Mouse (Mus musculus) forebrain, embryonic 16.5 days (tissue): Measurements from ENCODE around the gene Fam169a. TPM values are rescaled to one million over a fixed set of nuclear protein-coding genes. Genes with fewer than 3 reads are reported as not detected.
"Not testable (repeated sequence)": the region's sequence is repeated elsewhere in the genome, so short reads cannot be mapped to it uniquely, and the experiment has no call there.

Source experiments
- ATAC-seq: fragments of 200-750 bp; cut with Nextera tagmentation; 2 replicates; pipeline ENCODE4 v1.8.0; 2017; ENCODE audit warnings: mild to moderate bottlenecking, moderate library complexity
- H3K27ac ChIP-seq: fragments of 300-500 bp; sonication (generic); 2 replicates; pipeline ENCODE4 v1.5.1; 2014; ENCODE audit warnings: low read length, control low read depth
- H3K27me3 ChIP-seq: fragments of 300-500 bp; sonication (generic); replicated peaks from 2 replicates; pipeline ENCODE4 v1.6.1; 2014; ENCODE audit warnings: low read length; ENCODE audit not compliant: control insufficient read depth, insufficient read depth
- H3K36me3 ChIP-seq: fragments of 300-500 bp; sonication (generic); 2 replicates; pipeline ENCODE4 v1.6.1; 2014; ENCODE audit not compliant: control insufficient read depth, insufficient read depth
- H3K4me1 ChIP-seq: fragments of 300-500 bp; sonication (generic); replicated peaks from 2 replicates; pipeline ENCODE4 v1.6.1; 2014; ENCODE audit warnings: low read length; ENCODE audit not compliant: control insufficient read depth, insufficient read depth
- H3K4me2 ChIP-seq: fragments of 300-500 bp; sonication (generic); 2 replicates; pipeline ENCODE4 v1.6.1; 2014; ENCODE audit warnings: mild to moderate bottlenecking, low read length, control low read depth
- H3K4me3 ChIP-seq: fragments of 300-500 bp; sonication (generic); replicated peaks from 2 replicates; pipeline ENCODE4 v1.5.1; 2014; ENCODE audit warnings: mild to moderate bottlenecking, low read length, control low read depth
- H3K9ac ChIP-seq: fragments of 300-500 bp; sonication (generic); replicated peaks from 2 replicates; pipeline ENCODE4 v1.6.1; 2014; ENCODE audit warnings: low read depth, low read length, control low read depth
- H3K9me3 ChIP-seq: fragments of 300-500 bp; sonication (generic); 2 replicates; pipeline ENCODE4 v1.6.1; 2016; ENCODE audit warnings: low read length; ENCODE audit not compliant: control insufficient read depth
- WGBS: fragments of 180-500 bp; shearing (Covaris S2); extraction: QIAGEN DNeasy Blood & Tissue Kit; methylation state at CpG from one replicate; pipeline ENCODE4 v1.1.7; 2014; 5-methylcytosine and 5-hydroxymethylcytosine counted together
- polyA plus RNA-seq: library from polyadenylated mRNA; unstranded; fragments of >200 nt; fragmentation: Nextera tagmentation; extraction: Ambion mirVana; gene quantifications from 2 replicates; pipeline ENCODE4 v1.2.1, GENCODE M21; 2015

Fam169a gene
- polyA plus RNA-seq, 1 experiment from 2014 or later: 20.9 TPM

GRCm38 (mm10) chr13:97057817-97058216 is 9.3 kb upstream of the Fam169a start:
- no peak for ATAC-seq
- Histone ChIP-seq H3K4me3 (no peak overlapping the region), H3K4me1 (no peaks in the 10 kb centered on the region), H3K4me2 (no peak overlapping the region), H3K9ac (no peak overlapping the region), H3K36me3 (no peaks in the 10 kb centered on the region), H3K9me3 (no peaks in the 10 kb centered on the region), H3K27ac (no peak overlapping the region), H3K27me3 (no peaks in the 10 kb centered on the region)
- WGBS: 56% methylated on average over 4 of the region's 4 CpGs

- ATAC-seq: no peak
- Histone ChIP-seq H3K4me3 (no peak overlapping the region), H3K4me2 (no peak overlapping the region), H3K9ac (no peak overlapping the region), H3K27ac (no peak overlapping the region), H3K36me3 (no peaks in the 10 kb centered on the region), H3K9me3 (no peaks in the 10 kb centered on the region), H3K27me3 (no peaks in the 10 kb centered on the region), H3K4me1 (no peaks in the 10 kb centered on the region)
- WGBS: 91% methylated on average over 6 of the region's 6 CpGs
Measured at GRCm38 (mm10) chr13:97059746-97060145, 7.3 kb upstream of the Fam169a start.

- no peak overlapping the region for H3K4me3 ChIP-seq
- no peaks in the 10 kb centered on the region for H3K9me3 ChIP-seq
- no peak overlapping the region for H3K9ac ChIP-seq
- H3K27ac ChIP-seq: no peak overlapping the region
- 64% methylated on average over 2 of the region's 8 CpGs for WGBS
- ATAC-seq: no peak
- H3K36me3 ChIP-seq: no peaks in the 10 kb centered on the region
- H3K4me2 ChIP-seq: no peak overlapping the region
- H3K27me3 ChIP-seq: no peaks in the 10 kb centered on the region
- H3K4me1 ChIP-seq: no peaks in the 10 kb centered on the region
Measured at GRCm38 (mm10) chr13:97060331-97060730, 6.8 kb upstream of the Fam169a start.

GRCm38 (mm10) chr13:97062151-97062550 is 4.9 kb upstream of the Fam169a start:
- Histone ChIP-seq H3K9ac (no peak overlapping the region), H3K27ac (no peak overlapping the region), H3K36me3 (no peaks in the 10 kb centered on the region), H3K4me1 (no peaks in the 10 kb centered on the region), H3K4me2 (no peak overlapping the region), H3K27me3 (0 out of 2 replicates have a peak, but pooled peaks cover 4% of the 10 kb centered on the region), H3K4me3 (no peak overlapping the region), H3K9me3 (no peaks in the 10 kb centered on the region)
- 91% methylated on average over 3 of the region's 3 CpGs for WGBS
- ATAC-seq: no peak

GRCm38 (mm10) chr13:97063431-97063830 is 3.7 kb upstream of the Fam169a start:
- no peak overlapping the region for H3K4me2 ChIP-seq
- peaks cover 15% of the 10 kb centered on the region for H3K27me3 ChIP-seq
- H3K36me3 ChIP-seq: no peaks in the 10 kb centered on the region
- H3K4me3 ChIP-seq: no peak overlapping the region
- H3K9ac ChIP-seq: no peak overlapping the region
- 93% methylated on average over 2 of the region's 2 CpGs for WGBS
- H3K9me3 ChIP-seq: no peaks in the 10 kb centered on the region
- H3K4me1 ChIP-seq: no peaks in the 10 kb centered on the region
- H3K27ac ChIP-seq: no peak overlapping the region
- ATAC-seq: no peak

- Histone ChIP-seq H3K4me1 (no peaks in the 10 kb centered on the region), H3K9ac (no peak overlapping the region), H3K9me3 (no peaks in the 10 kb centered on the region), H3K4me3 (no peak overlapping the region), H3K27ac (no peak overlapping the region), H3K27me3 (peaks cover 15% of the 10 kb centered on the region), H3K36me3 (no peaks in the 10 kb centered on the region), H3K4me2 (no peak overlapping the region)
- 35% methylated on average over 3 of the region's 3 CpGs for WGBS
- no peak for ATAC-seq
Measured at GRCm38 (mm10) chr13:97064413-97064812, 2.7 kb upstream of the Fam169a start.

GRCm38 (mm10) chr13:97064844-97065621 is 2.1 kb upstream of the Fam169a start:
- not testable (repeated sequence) for H3K9ac ChIP-seq, H3K36me3 ChIP-seq, H3K9me3 ChIP-seq, H3K4me1 ChIP-seq, ATAC-seq, H3K27ac ChIP-seq, H3K4me3 ChIP-seq, H3K4me2 ChIP-seq
- H3K27me3 ChIP-seq: peaks cover 15% of the 10 kb centered on the region
- 39% methylated on average over 18 of the region's 18 CpGs for whole genome bisulfite sequencing

GRCm38 (mm10) chr13:97067691-97068090 is 605 bp downstream of the Fam169a start:
- Histone ChIP-seq H3K4me1 (peaks cover under 1% of the 10 kb centered on the region; the same call in 1 of the 2 replicates), H3K9ac (no peak overlapping the region), H3K27me3 (peaks cover 15% of the 10 kb centered on the region), H3K4me3 (no peak overlapping the region), H3K27ac (no peak overlapping the region), H3K9me3 (no peaks in the 10 kb centered on the region), H3K36me3 (no peaks in the 10 kb centered on the region), H3K4me2 (no peak overlapping the region)
- WGBS: 13% methylated on average over 6 of the region's 6 CpGs
- no peak for ATAC-seq

GRCm38 (mm10) chr13:97068151-97068550 is 1.1 kb downstream of the Fam169a start:
- no peaks in the 10 kb centered on the region for H3K9me3 ChIP-seq
- H3K4me2 ChIP-seq: no peak overlapping the region
- no peak overlapping the region for H3K27ac ChIP-seq
- H3K27me3 ChIP-seq: peaks cover 15% of the 10 kb centered on the region
- no peak overlapping the region for H3K9ac ChIP-seq
- no peaks in the 10 kb centered on the region for H3K36me3 ChIP-seq
- no peak for ATAC-seq
- 36% methylated on average over 8 of the region's 8 CpGs for WGBS
- H3K4me1 ChIP-seq: peaks cover 2% of the 10 kb centered on the region; the same call in 1 of the 2 replicates
- no peak overlapping the region for H3K4me3 ChIP-seq
